Mouse (Mus musculus): ENCODE measurements around the gene Gsta2.

- no peak for TF ChIP-seq GATA1 (IDR thresholded peaks at IDR 0.05; ENCODE audit: borderline replicate concordance, low read length)
- TF ChIP-seq FLI1 (IDR thresholded peaks at IDR 0.05; ENCODE audit: low read length) = no peak
Observed at GRCm38 (mm10) chr9:78394602-78395001, 39.0 kb upstream of the Gsta2 start.
